Mouse (Mus musculus) C2C12 (cell line): ENCODE data around the gene Rpl14.

Experiments
- CEBPB ChIP-seq: IDR thresholded peaks from one replicate; pipeline ENCODE4 v1.6.1; 2011; ENCODE audit warnings: low read depth, mild to moderate bottlenecking, control low read depth, moderate library complexity
- CTCF ChIP-seq: IDR thresholded peaks from one replicate; pipeline ENCODE4 v1.5.1; 2011; ENCODE audit not compliant: control insufficient read depth, insufficient read depth, insufficient read length
- FOSL1 ChIP-seq: IDR thresholded peaks from one replicate; pipeline ENCODE4 v1.8.0; 2011; ENCODE audit warnings: mild to moderate bottlenecking, low read length; ENCODE audit not compliant: poor library complexity, insufficient read depth, severe bottlenecking
- MAX ChIP-seq: IDR thresholded peaks from one replicate; pipeline ENCODE4 v1.6.1; 2011; ENCODE audit warnings: mild to moderate bottlenecking, control low read depth
- MYOD1 ChIP-seq: IDR thresholded peaks from one replicate; pipeline ENCODE4 v1.6.1; 2011; ENCODE audit warnings: low read depth; ENCODE audit not compliant: control insufficient read depth, insufficient read length
- MYOG ChIP-seq: IDR thresholded peaks from one replicate; pipeline ENCODE4 v1.6.1; 2011; ENCODE audit not compliant: control insufficient read depth, insufficient read length; ENCODE audit errors: extremely low read depth
- USF1 ChIP-seq: IDR thresholded peaks from one replicate; pipeline ENCODE4 v1.6.1; 2011; ENCODE audit warnings: low read depth, mild to moderate bottlenecking, control low read depth, moderate library complexity

- TF ChIP-seq CTCF (no peak), CEBPB (no peak), MYOG (no peak), USF1 (no peak), MAX (no peak), FOSL1 (no peak), MYOD1 (no peak)
These were observed 31.5 kb upstream of the Rpl14 start, which contains the start of gene Entpd3 for GRCm38 (mm10) chr9:120539662-120540251.
